Mouse (Mus musculus): ENCODE results near the gene Tgif1. TPM values are rescaled to one million over a fixed set of nuclear protein-coding genes. Genes with fewer than 3 reads are reported as not detected.

The Tgif1 gene
- polyA plus RNA-seq, 1 experiment from 2014 or later, result 11.8 TPM

- WGBS, result 59% methylated on average over 5 of the region's 5 CpGs
- no peak for ATAC-seq (ENCODE audit: low FRiP score)
Measured at GRCm38 (mm10) chr17:70871676-70872075, 18.3 kb upstream of the Tgif1 start.

GRCm38 (mm10) chr17:70870581-70870980 lies 17.2 kb upstream of the Tgif1 start:
- Histone ChIP-seq H3K9ac (no peak overlapping the region), H3K4me2 (replicated peaks) (no peak overlapping the region), H3K9me3 (ENCODE audit: control insufficient read depth, low read length) (0 out of 2 replicates have a peak, but pooled peaks cover 4% of the 10 kb centered on the region), H3K27ac (no peak overlapping the region), H3K4me3 (replicated peaks; ENCODE audit: low read length) (no peak overlapping the region), H3K36me3 (replicated peaks; ENCODE audit: control insufficient read depth, insufficient read depth) (no peaks in the 10 kb centered on the region), H3K27me3 (ENCODE audit: control insufficient read depth, insufficient read depth, low read length) (no peaks in the 10 kb centered on the region), H3K4me1 (replicated peaks; ENCODE audit: control insufficient read depth, insufficient read depth, low read length) (peaks cover 10% of the 10 kb centered on the region; the same call in 1 of the 2 replicates)
- DNase-seq (ENCODE audit: low spot score) (no peak), ATAC-seq (ENCODE audit: low FRiP score) (no peak)
- WGBS, result over 99% methylated on average over 4 of the region's 4 CpGs

More at GRCm38 (mm10) chr17:70871676-70872075, 18.3 kb upstream of the Tgif1 start:
- H3K9ac ChIP-seq, result no peak overlapping the region
- H3K4me3 ChIP-seq (replicated peaks; ENCODE audit: low read length), result no peak overlapping the region
- peaks cover 10% of the 10 kb centered on the region; the same call in 1 of the 2 replicates for H3K4me1 ChIP-seq (replicated peaks; ENCODE audit: control insufficient read depth, insufficient read depth, low read length)
- 0 out of 2 replicates have a peak, but pooled peaks cover 4% of the 10 kb centered on the region for H3K9me3 ChIP-seq (ENCODE audit: control insufficient read depth, low read length)
- H3K36me3 ChIP-seq (replicated peaks; ENCODE audit: control insufficient read depth, insufficient read depth), result no peaks in the 10 kb centered on the region
- no peak for DNase-seq (ENCODE audit: low spot score)
- H3K27ac ChIP-seq, result no peak overlapping the region
- H3K4me2 ChIP-seq (replicated peaks), result no peak overlapping the region
- no peaks in the 10 kb centered on the region for H3K27me3 ChIP-seq (ENCODE audit: control insufficient read depth, insufficient read depth, low read length)

GRCm38 (mm10) chr17:70868577-70869229 lies 15.4 kb upstream of the Tgif1 start:
- Histone ChIP-seq H3K4me3 (replicated peaks; ENCODE audit: low read length) (no peak overlapping the region), H3K36me3 (replicated peaks; ENCODE audit: control insufficient read depth, insufficient read depth) (no peaks in the 10 kb centered on the region), H3K4me2 (replicated peaks) (no peak overlapping the region), H3K27me3 (ENCODE audit: control insufficient read depth, insufficient read depth, low read length) (no peaks in the 10 kb centered on the region), H3K9me3 (ENCODE audit: control insufficient read depth, low read length) (no peaks in the 10 kb centered on the region), H3K27ac (no peak overlapping the region), H3K4me1 (replicated peaks; ENCODE audit: control insufficient read depth, insufficient read depth, low read length) (peaks cover 9% of the 10 kb centered on the region; the same call in 1 of the 2 replicates), H3K9ac (no peak overlapping the region)
- ATAC-seq (ENCODE audit: low FRiP score) (no peak), DNase-seq (ENCODE audit: low spot score) (no peak)
- 93% methylated on average over 5 of the region's 5 CpGs for WGBS

- H3K4me3 ChIP-seq (replicated peaks; ENCODE audit: low read length), result no peak overlapping the region
- 87% methylated on average over 6 of the region's 6 CpGs for WGBS
- no peak overlapping the region for H3K27ac ChIP-seq
- H3K4me1 ChIP-seq (replicated peaks; ENCODE audit: control insufficient read depth, insufficient read depth, low read length), result no peaks in the 10 kb centered on the region
- no peaks in the 10 kb centered on the region for H3K9me3 ChIP-seq (ENCODE audit: control insufficient read depth, low read length)
- no peaks in the 10 kb centered on the region for H3K27me3 ChIP-seq (ENCODE audit: control insufficient read depth, insufficient read depth, low read length)
- ATAC-seq (ENCODE audit: low FRiP score) (no peak), DNase-seq (ENCODE audit: low spot score) (no peak)
- no peaks in the 10 kb centered on the region for H3K36me3 ChIP-seq (replicated peaks; ENCODE audit: control insufficient read depth, insufficient read depth)
- no peak overlapping the region for H3K4me2 ChIP-seq (replicated peaks)
- H3K9ac ChIP-seq, result no peak overlapping the region
Measured at GRCm38 (mm10) chr17:70866538-70867114, 13.3 kb upstream of the Tgif1 start.

GRCm38 (mm10) chr17:70866029-70866428 lies 12.7 kb upstream of the Tgif1 start:
- no peaks in the 10 kb centered on the region for H3K9me3 ChIP-seq (ENCODE audit: control insufficient read depth, low read length)
- 89% methylated on average over 5 of the region's 5 CpGs for WGBS
- ATAC-seq (ENCODE audit: low FRiP score), result no peak
- no peak overlapping the region for H3K9ac ChIP-seq
- no peaks in the 10 kb centered on the region for H3K36me3 ChIP-seq (replicated peaks; ENCODE audit: control insufficient read depth, insufficient read depth)
- DNase-seq (ENCODE audit: low spot score), result no peak
- no peak overlapping the region for H3K4me3 ChIP-seq (replicated peaks; ENCODE audit: low read length)
- H3K27me3 ChIP-seq (ENCODE audit: control insufficient read depth, insufficient read depth, low read length), result no peaks in the 10 kb centered on the region
- no peaks in the 10 kb centered on the region for H3K4me1 ChIP-seq (replicated peaks; ENCODE audit: control insufficient read depth, insufficient read depth, low read length)
- no peak overlapping the region for H3K4me2 ChIP-seq (replicated peaks)
- no peak overlapping the region for H3K27ac ChIP-seq

GRCm38 (mm10) chr17:70865060-70865604 lies 11.8 kb upstream of the Tgif1 start:
- 82% methylated on average over 10 of the region's 10 CpGs for WGBS
- Histone ChIP-seq H3K36me3 (replicated peaks; ENCODE audit: control insufficient read depth, insufficient read depth) (no peaks in the 10 kb centered on the region), H3K4me1 (replicated peaks; ENCODE audit: control insufficient read depth, insufficient read depth, low read length) (no peaks in the 10 kb centered on the region), H3K4me3 (replicated peaks; ENCODE audit: low read length) (no peak overlapping the region), H3K9ac (no peak overlapping the region), H3K4me2 (replicated peaks) (no peak overlapping the region), H3K27ac (no peak overlapping the region), H3K27me3 (ENCODE audit: control insufficient read depth, insufficient read depth, low read length) (no peaks in the 10 kb centered on the region), H3K9me3 (ENCODE audit: control insufficient read depth, low read length) (no peaks in the 10 kb centered on the region)
- no peak for ATAC-seq (ENCODE audit: low FRiP score)
- no peak for DNase-seq (ENCODE audit: low spot score)

GRCm38 (mm10) chr17:70864645-70865044 lies 11.3 kb upstream of the Tgif1 start:
- H3K9me3 ChIP-seq (ENCODE audit: control insufficient read depth, low read length), result no peaks in the 10 kb centered on the region

GRCm38 (mm10) chr17:70864117-70864516 lies 10.8 kb upstream of the Tgif1 start:
- DNase-seq (ENCODE audit: low spot score) (no peak), ATAC-seq (ENCODE audit: low FRiP score) (no peak)
- H3K4me1 ChIP-seq (replicated peaks; ENCODE audit: control insufficient read depth, insufficient read depth, low read length), result no peaks in the 10 kb centered on the region
- H3K4me3 ChIP-seq (replicated peaks; ENCODE audit: low read length), result no peak overlapping the region
- H3K36me3 ChIP-seq (replicated peaks; ENCODE audit: control insufficient read depth, insufficient read depth), result no peaks in the 10 kb centered on the region
- WGBS, result 98% methylated on average over 8 of the region's 8 CpGs
- no peak overlapping the region for H3K9ac ChIP-seq
- no peak overlapping the region for H3K4me2 ChIP-seq (replicated peaks)
- H3K9me3 ChIP-seq (ENCODE audit: control insufficient read depth, low read length), result no peaks in the 10 kb centered on the region
- no peak overlapping the region for H3K27ac ChIP-seq
- no peaks in the 10 kb centered on the region for H3K27me3 ChIP-seq (ENCODE audit: control insufficient read depth, insufficient read depth, low read length)

More at GRCm38 (mm10) chr17:70864645-70865044, 11.3 kb upstream of the Tgif1 start:
- H3K36me3 ChIP-seq (replicated peaks; ENCODE audit: control insufficient read depth, insufficient read depth), result no peaks in the 10 kb centered on the region
- ATAC-seq (ENCODE audit: low FRiP score), result no peak
- WGBS, result 82% methylated on average over 3 of the region's 3 CpGs
- H3K27me3 ChIP-seq (ENCODE audit: control insufficient read depth, insufficient read depth, low read length), result no peaks in the 10 kb centered on the region
- no peak overlapping the region for H3K9ac ChIP-seq
- no peak overlapping the region for H3K4me3 ChIP-seq (replicated peaks; ENCODE audit: low read length)
- H3K27ac ChIP-seq, result no peak overlapping the region
- H3K4me2 ChIP-seq (replicated peaks), result no peak overlapping the region
- no peak for DNase-seq (ENCODE audit: low spot score)
- H3K4me1 ChIP-seq (replicated peaks; ENCODE audit: control insufficient read depth, insufficient read depth, low read length), result no peaks in the 10 kb centered on the region

GRCm38 (mm10) chr17:70858814-70859213 lies 5.5 kb upstream of the Tgif1 start:
- no peak for DNase-seq (ENCODE audit: low spot score)
- 79% methylated on average over 4 of the region's 4 CpGs for WGBS

More at GRCm38 (mm10) chr17:70858814-70859213, 5.5 kb upstream of the Tgif1 start:
- Histone ChIP-seq H3K4me3 (replicated peaks; ENCODE audit: low read length) (no peak overlapping the region), H3K4me1 (replicated peaks; ENCODE audit: control insufficient read depth, insufficient read depth, low read length) (no peaks in the 10 kb centered on the region), H3K9ac (no peak overlapping the region), H3K27ac (no peak overlapping the region), H3K9me3 (ENCODE audit: control insufficient read depth, low read length) (no peaks in the 10 kb centered on the region), H3K36me3 (replicated peaks; ENCODE audit: control insufficient read depth, insufficient read depth) (no peaks in the 10 kb centered on the region), H3K4me2 (replicated peaks) (no peak overlapping the region), H3K27me3 (ENCODE audit: control insufficient read depth, insufficient read depth, low read length) (peaks cover 9% of the 10 kb centered on the region)
- no peak for ATAC-seq (ENCODE audit: low FRiP score)

All from hindbrain, embryonic 14.5 days (tissue).